Mouse (Mus musculus): ENCODE data around the gene Ubqlnl. TPM values are rescaled to one million over a fixed set of nuclear protein-coding genes. Genes with fewer than 3 reads are reported as not detected.

Gene Ubqlnl
- total and polyA plus RNA-seq, 3 experiments: not detected

DNA sequence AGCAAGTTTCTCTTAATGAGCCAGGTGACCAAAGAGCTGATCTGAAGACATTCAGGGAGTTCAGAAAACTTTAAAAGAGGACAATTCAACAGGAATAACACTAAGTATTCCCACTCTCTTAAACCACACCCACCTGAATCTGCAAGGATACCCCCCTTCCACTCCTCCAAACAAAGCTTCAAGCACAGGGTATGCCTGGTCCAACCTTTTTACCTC, 45.7 kb downstream of the Ubqlnl start, which contains the start of gene Olfr646:
Olfr646 (plus strand) TSS at position 117 of the 216 bp plus-strand sequence.
- no peak for DNase-seq (ENCODE audit: low read depth, low spot score)
- Histone ChIP-seq H3K9me3 (replicated peaks; ENCODE audit: insufficient read depth, low read length) (no peaks in the 10 kb centered on the region), H3K27me3 (ENCODE audit: control insufficient read depth in 1 of 2, insufficient read depth in 2 of 2, low read length in 2 of 2) (no peaks in the 10 kb centered on the region), H3K9ac (ENCODE audit: control insufficient read depth, low read depth, low read length, poor library complexity, severe bottlenecking) (no peak within 1 kb of the TSS), H3K79me2 (ENCODE audit: control insufficient read depth, insufficient read depth, low read length, poor library complexity) (no peaks in the 10 kb centered on the region), H3K4me1 (ENCODE audit: control insufficient read depth in 1 of 2, insufficient read depth in 2 of 2, low read length in 2 of 2) (peaks cover 0 to 4% of the 10 kb centered on the region in 2 experiments; a peak in 1 of 4 replicates), H3K27ac (ENCODE audit: control insufficient read depth, low read depth, low read length) (no peak within 1 kb of the TSS), H3K4me3 (ENCODE audit: control insufficient read depth in 1 of 2, insufficient read depth in 1 of 2, low read depth in 2 of 2, low read length in 2 of 2) (no peak within 1 kb of the TSS), H3K36me3 (ENCODE audit: control insufficient read depth in 1 of 2, insufficient read depth in 2 of 2, low read length in 2 of 2) (no peaks in the 10 kb centered on the region)
- no peak for TF ChIP-seq KAT2A (conservative IDR thresholded peaks at IDR 0.05; ENCODE audit: low read depth, low read length)
- no peak for TF ChIP-seq POLR2A (IDR thresholded peaks at IDR 0.05; ENCODE audit: control insufficient read depth in 1 of 2, insufficient read depth in 1 of 2, low read depth in 1 of 2, low read length in 2 of 2, poor library complexity in 1 of 2)
- no peak for TF ChIP-seq POLR2AphosphoS2 (IDR thresholded peaks at IDR 0.05; ENCODE audit: low read length)
- TF ChIP-seq GATA1 (IDR thresholded peaks at IDR 0.05; ENCODE audit: low read depth, low read length): no peak
- TF ChIP-seq ZNF384 (IDR thresholded peaks at IDR 0.05; ENCODE audit: low read depth, low read length): no peak
- no peak for TF ChIP-seq HCFC1 (IDR thresholded peaks at IDR 0.05; ENCODE audit: low read depth, low read length)

DNA sequence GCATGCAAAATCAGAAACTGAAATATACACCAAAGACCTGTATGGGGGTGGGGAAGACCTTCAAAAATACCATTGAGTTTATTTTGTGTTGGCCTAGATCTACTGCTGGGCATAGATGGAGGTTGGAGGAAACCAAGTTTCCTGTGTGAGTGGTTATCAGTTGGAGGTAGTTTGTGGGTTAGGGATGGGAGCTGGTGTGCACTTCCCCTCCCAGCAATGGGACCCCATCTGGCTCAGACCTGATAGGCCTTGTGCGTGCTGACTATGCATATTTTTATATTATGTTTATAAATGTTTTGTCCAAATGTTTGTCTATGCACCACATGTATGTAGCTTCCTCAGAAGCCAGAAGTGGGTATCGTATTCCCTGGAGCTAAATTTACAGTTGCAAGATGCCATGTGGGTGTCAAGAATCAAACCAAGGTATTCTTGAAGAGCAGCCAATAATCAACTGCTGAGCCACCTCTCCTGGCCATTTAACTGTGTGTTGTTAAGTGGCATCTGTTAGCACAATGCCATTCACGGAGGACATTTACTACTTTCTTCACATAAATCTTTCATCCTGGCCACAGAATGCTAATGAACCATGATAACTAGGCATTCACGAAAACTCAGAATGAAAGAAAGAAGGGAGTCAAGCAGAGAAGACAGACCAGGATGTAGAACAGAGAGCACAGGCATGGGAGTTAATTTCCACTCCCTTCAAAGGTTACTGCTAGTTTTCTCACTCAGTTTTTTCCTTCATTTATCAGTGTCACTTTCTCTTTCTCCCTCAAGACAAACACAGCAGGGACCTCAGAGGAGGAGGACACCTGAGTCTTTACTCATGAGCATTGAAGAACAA, 46.2 kb downstream of the Ubqlnl start:
- Histone ChIP-seq H3K4me1 (ENCODE audit: control insufficient read depth in 1 of 2, insufficient read depth in 2 of 2, low read length in 2 of 2) (peaks cover 0 to 4% of the 10 kb centered on the region in 2 experiments; a peak in 1 of 4 replicates), H3K36me3 (ENCODE audit: control insufficient read depth in 1 of 2, insufficient read depth in 2 of 2, low read length in 2 of 2) (no peaks in the 10 kb centered on the region), H3K4me3 (ENCODE audit: control insufficient read depth in 1 of 2, insufficient read depth in 1 of 2, low read depth in 2 of 2, low read length in 2 of 2) (no peak overlapping the region), H3K79me2 (ENCODE audit: control insufficient read depth, insufficient read depth, low read length, poor library complexity) (no peaks in the 10 kb centered on the region), H3K9ac (ENCODE audit: control insufficient read depth, low read depth, low read length, poor library complexity, severe bottlenecking) (no peak overlapping the region), H3K27me3 (ENCODE audit: control insufficient read depth in 1 of 2, insufficient read depth in 2 of 2, low read length in 2 of 2) (no peaks in the 10 kb centered on the region), H3K9me3 (replicated peaks; ENCODE audit: insufficient read depth, low read length) (no peaks in the 10 kb centered on the region), H3K27ac (ENCODE audit: control insufficient read depth, low read depth, low read length) (no peak overlapping the region)
- peak; percentile 69 for DNase-seq (ENCODE audit: low read depth, low spot score)
- TF ChIP-seq EP300 (IDR thresholded peaks at IDR 0.05; ENCODE audit: low read depth in 1 of 2, low read length in 2 of 2) (peak; percentile 59 to 75), ETS1 (IDR thresholded peaks at IDR 0.05; ENCODE audit: low read depth, low read length) (peak; percentile 58), ZKSCAN1 (IDR thresholded peaks at IDR 0.05; ENCODE audit: low read depth, low read length) (no peak), TCF12 (IDR thresholded peaks at IDR 0.05; ENCODE audit: low read depth, low read length) (peak; percentile 69), TAL1 (IDR thresholded peaks at IDR 0.05; ENCODE audit: low read length) (peak; percentile 60), ELF1 (IDR thresholded peaks at IDR 0.05; ENCODE audit: low read depth, low read length) (no peak), MAFK (IDR thresholded peaks at IDR 0.05; ENCODE audit: borderline replicate concordance, low read depth, low read length) (peak; percentile 92), SMC3 (IDR thresholded peaks at IDR 0.05; ENCODE audit: low read depth, low read length) (no peak), MYB (IDR thresholded peaks at IDR 0.05; ENCODE audit: low read depth, low read length) (no peak), USF1 (IDR thresholded peaks at IDR 0.05; ENCODE audit: low read depth, low read length) (no peak), GATA1 (IDR thresholded peaks at IDR 0.05; ENCODE audit: low read depth, low read length) (peak; percentile 47; the same call in 1 of the 2 replicates)

Other genes starting within 250 kb of the Ubqlnl start
- gene Olfr65, start 247.1 kb downstream of the Ubqlnl start, total RNA-seq (2012; rRNA removed): not detected in 2 replicates
- not detected for gene Olfr65, start 247.1 kb downstream of the Ubqlnl start, polyA plus RNA-seq (2012; ENCODE audit: insufficient read depth in 1 of 2, insufficient read length in 2 of 2, low read depth in 1 of 2, low replicate concordance in 2 of 2, missing spikeins in 1 of 2)
- not detected in 2 replicates for gene Olfr631, start 221.7 kb downstream of the Ubqlnl start, total RNA-seq (2012; rRNA removed)
- not detected for gene Olfr631, start 221.7 kb downstream of the Ubqlnl start, polyA plus RNA-seq (2012; ENCODE audit: insufficient read depth in 1 of 2, insufficient read length in 2 of 2, low read depth in 1 of 2, low replicate concordance in 2 of 2, missing spikeins in 1 of 2)
- gene Olfr632, start 216.2 kb downstream of the Ubqlnl start, total RNA-seq (2012; rRNA removed): not detected in 2 replicates
- gene Olfr632, start 216.2 kb downstream of the Ubqlnl start, polyA plus RNA-seq (2012; ENCODE audit: insufficient read depth in 1 of 2, insufficient read length in 2 of 2, low read depth in 1 of 2, low replicate concordance in 2 of 2, missing spikeins in 1 of 2): not detected
- not detected in 2 replicates for gene Olfr633, start 206.1 kb downstream of the Ubqlnl start, total RNA-seq (2012; rRNA removed)
- gene Olfr633, start 206.1 kb downstream of the Ubqlnl start, polyA plus RNA-seq (2012; ENCODE audit: insufficient read depth in 1 of 2, insufficient read length in 2 of 2, low read depth in 1 of 2, low replicate concordance in 2 of 2, missing spikeins in 1 of 2): not detected
- not detected in 2 replicates for gene Olfr635, start 179.4 kb downstream of the Ubqlnl start, total RNA-seq (2012; rRNA removed)
- not detected for gene Olfr635, start 179.4 kb downstream of the Ubqlnl start, polyA plus RNA-seq (2012; ENCODE audit: insufficient read depth in 1 of 2, insufficient read length in 2 of 2, low read depth in 1 of 2, low replicate concordance in 2 of 2, missing spikeins in 1 of 2)
- gene Olfr638, start 151.8 kb downstream of the Ubqlnl start, total RNA-seq (2012; rRNA removed): not detected in 2 replicates
- not detected for gene Olfr638, start 151.8 kb downstream of the Ubqlnl start, polyA plus RNA-seq (2012; ENCODE audit: insufficient read depth in 1 of 2, insufficient read length in 2 of 2, low read depth in 1 of 2, low replicate concordance in 2 of 2, missing spikeins in 1 of 2)
- not detected in 2 replicates for gene Olfr639, start 133.3 kb downstream of the Ubqlnl start, total RNA-seq (2012; rRNA removed)
- under 1 TPM in 1 of 2 experiments, not detected in 1; 0.03 TPM for gene Olfr639, start 133.3 kb downstream of the Ubqlnl start, polyA plus RNA-seq (2012; ENCODE audit: insufficient read depth in 1 of 2, insufficient read length in 2 of 2, low read depth in 1 of 2, low replicate concordance in 2 of 2, missing spikeins in 1 of 2)
- gene Olfr640, start 125.0 kb downstream of the Ubqlnl start, total RNA-seq (2012; rRNA removed): not detected in 2 replicates
- not detected for gene Olfr640, start 125.0 kb downstream of the Ubqlnl start, polyA plus RNA-seq (2012; ENCODE audit: insufficient read depth in 1 of 2, insufficient read length in 2 of 2, low read depth in 1 of 2, low replicate concordance in 2 of 2, missing spikeins in 1 of 2)
- not detected in 2 replicates for gene Olfr641, start 115.1 kb downstream of the Ubqlnl start, total RNA-seq (2012; rRNA removed)
- gene Olfr641, start 115.1 kb downstream of the Ubqlnl start, polyA plus RNA-seq (2012; ENCODE audit: insufficient read depth in 1 of 2, insufficient read length in 2 of 2, low read depth in 1 of 2, low replicate concordance in 2 of 2, missing spikeins in 1 of 2): not detected
- gene Olfr642, start 97.9 kb downstream of the Ubqlnl start, total RNA-seq (2012; rRNA removed): not detected in 2 replicates
- not detected for gene Olfr642, start 97.9 kb downstream of the Ubqlnl start, polyA plus RNA-seq (2012; ENCODE audit: insufficient read depth in 1 of 2, insufficient read length in 2 of 2, low read depth in 1 of 2, low replicate concordance in 2 of 2, missing spikeins in 1 of 2)
- not detected in 2 replicates for gene 4930516K23Rik, start 89.1 kb downstream of the Ubqlnl start, total RNA-seq (2012; rRNA removed)
- not detected for gene 4930516K23Rik, start 89.1 kb downstream of the Ubqlnl start, polyA plus RNA-seq (2012; ENCODE audit: insufficient read depth in 1 of 2, insufficient read length in 2 of 2, low read depth in 1 of 2, low replicate concordance in 2 of 2, missing spikeins in 1 of 2)
- gene Olfr644, start 78.7 kb downstream of the Ubqlnl start, total RNA-seq (2012; rRNA removed): not detected in 2 replicates
- not detected for gene Olfr644, start 78.7 kb downstream of the Ubqlnl start, polyA plus RNA-seq (2012; ENCODE audit: insufficient read depth in 1 of 2, insufficient read length in 2 of 2, low read depth in 1 of 2, low replicate concordance in 2 of 2, missing spikeins in 1 of 2)
- gene Olfr645, start 65.1 kb downstream of the Ubqlnl start, total RNA-seq (2012; rRNA removed): not detected in 2 replicates
- not detected for gene Olfr645, start 65.1 kb downstream of the Ubqlnl start, polyA plus RNA-seq (2012; ENCODE audit: insufficient read depth in 1 of 2, insufficient read length in 2 of 2, low read depth in 1 of 2, low replicate concordance in 2 of 2, missing spikeins in 1 of 2)
- gene Olfr646, start 45.7 kb downstream of the Ubqlnl start, total RNA-seq (2012; rRNA removed): not detected in 2 replicates
- gene Olfr646, start 45.7 kb downstream of the Ubqlnl start, polyA plus RNA-seq (2012; ENCODE audit: insufficient read depth in 1 of 2, insufficient read length in 2 of 2, low read depth in 1 of 2, low replicate concordance in 2 of 2, missing spikeins in 1 of 2): not detected
- not detected in 2 replicates for gene Ubqln5, start 20.7 kb downstream of the Ubqlnl start, total RNA-seq (2012; rRNA removed)
- not detected for gene Ubqln5, start 20.7 kb downstream of the Ubqlnl start, polyA plus RNA-seq (2012; ENCODE audit: insufficient read depth in 1 of 2, insufficient read length in 2 of 2, low read depth in 1 of 2, low replicate concordance in 2 of 2, missing spikeins in 1 of 2)
- gene Olfr643, start 13.2 kb downstream of the Ubqlnl start, total RNA-seq (2012; rRNA removed): not detected in 2 replicates
- not detected for gene Olfr643, start 13.2 kb downstream of the Ubqlnl start, polyA plus RNA-seq (2012; ENCODE audit: insufficient read depth in 1 of 2, insufficient read length in 2 of 2, low read depth in 1 of 2, low replicate concordance in 2 of 2, missing spikeins in 1 of 2)
- not detected in 2 replicates for gene Ubqln3, start 7.3 kb downstream of the Ubqlnl start, total RNA-seq (2012; rRNA removed)
- not detected for gene Ubqln3, start 7.3 kb downstream of the Ubqlnl start, polyA plus RNA-seq (2012; ENCODE audit: insufficient read depth in 1 of 2, insufficient read length in 2 of 2, low read depth in 1 of 2, low replicate concordance in 2 of 2, missing spikeins in 1 of 2)
- not detected in 2 replicates for gene Olfm5, start 14.3 kb upstream of the Ubqlnl start, total RNA-seq (2012; rRNA removed)
- gene Olfm5, start 14.3 kb upstream of the Ubqlnl start, polyA plus RNA-seq (2012; ENCODE audit: insufficient read depth in 1 of 2, insufficient read length in 2 of 2, low read depth in 1 of 2, low replicate concordance in 2 of 2, missing spikeins in 1 of 2): not detected
- gene Olfr648, start 32.8 kb upstream of the Ubqlnl start, total RNA-seq (2012; rRNA removed): not detected in 2 replicates
- not detected for gene Olfr648, start 32.8 kb upstream of the Ubqlnl start, polyA plus RNA-seq (2012; ENCODE audit: insufficient read depth in 1 of 2, insufficient read length in 2 of 2, low read depth in 1 of 2, low replicate concordance in 2 of 2, missing spikeins in 1 of 2)
- not detected in 2 replicates for gene Olfr649, start 45.4 kb upstream of the Ubqlnl start, total RNA-seq (2012; rRNA removed)
- not detected for gene Olfr649, start 45.4 kb upstream of the Ubqlnl start, polyA plus RNA-seq (2012; ENCODE audit: insufficient read depth in 1 of 2, insufficient read length in 2 of 2, low read depth in 1 of 2, low replicate concordance in 2 of 2, missing spikeins in 1 of 2)
- gene Trim6, start 68.2 kb upstream of the Ubqlnl start, total RNA-seq (2012; rRNA removed): not detected in 2 replicates
- 1 to 10 TPM in 1 of 2 experiments, not detected in 1; 4.1 TPM for gene Trim6, start 68.2 kb upstream of the Ubqlnl start, polyA plus RNA-seq (2012; ENCODE audit: insufficient read depth in 1 of 2, insufficient read length in 2 of 2, low read depth in 1 of 2, low replicate concordance in 2 of 2, missing spikeins in 1 of 2)
- 0.23 and 0.42 TPM in 2 replicates for gene Trim34a, start 93.9 kb upstream of the Ubqlnl start, total RNA-seq (2012; rRNA removed)
- gene Trim34a, start 93.9 kb upstream of the Ubqlnl start, polyA plus RNA-seq (2012; ENCODE audit: insufficient read depth in 1 of 2, insufficient read length in 2 of 2, low read depth in 1 of 2, low replicate concordance in 2 of 2, missing spikeins in 1 of 2): under 1 TPM in 1 of 2 experiments, not detected in 1; 0.58 TPM
- gene Trim5, start 137.5 kb upstream of the Ubqlnl start, total RNA-seq (2012; rRNA removed): not detected in 2 replicates
- gene Trim5, start 137.5 kb upstream of the Ubqlnl start, polyA plus RNA-seq (2012; ENCODE audit: insufficient read depth in 1 of 2, insufficient read length in 2 of 2, low read depth in 1 of 2, low replicate concordance in 2 of 2, missing spikeins in 1 of 2): under 1 TPM in 1 of 2 experiments, not detected in 1; 0.11 TPM
- not detected in 2 replicates for gene Trim12a, start 164.9 kb upstream of the Ubqlnl start, total RNA-seq (2012; rRNA removed)
- under 1 TPM in 1 of 2 experiments, not detected in 1; 0.14 TPM for gene Trim12a, start 164.9 kb upstream of the Ubqlnl start, polyA plus RNA-seq (2012; ENCODE audit: insufficient read depth in 1 of 2, insufficient read length in 2 of 2, low read depth in 1 of 2, low replicate concordance in 2 of 2, missing spikeins in 1 of 2)
- gene Trim34b, start 178.9 kb upstream of the Ubqlnl start, total RNA-seq (2012; rRNA removed): 0.42 and 0.69 TPM in 2 replicates
- under 1 TPM in 1 of 2 experiments, not detected in 1; 0.74 TPM for gene Trim34b, start 178.9 kb upstream of the Ubqlnl start, polyA plus RNA-seq (2012; ENCODE audit: insufficient read depth in 1 of 2, insufficient read length in 2 of 2, low read depth in 1 of 2, low replicate concordance in 2 of 2, missing spikeins in 1 of 2)
- 4.8 and 5.0 TPM in 2 replicates for gene Trim12c, start 202.8 kb upstream of the Ubqlnl start, total RNA-seq (2012; rRNA removed)
- 1 to 10 TPM in 1 of 2 experiments, not detected in 1; 6.9 TPM for gene Trim12c, start 202.8 kb upstream of the Ubqlnl start, polyA plus RNA-seq (2012; ENCODE audit: insufficient read depth in 1 of 2, insufficient read length in 2 of 2, low read depth in 1 of 2, low replicate concordance in 2 of 2, missing spikeins in 1 of 2)
- not detected in 2 replicates for gene Trim30b, start 219.3 kb upstream of the Ubqlnl start, total RNA-seq (2012; rRNA removed)
- under 1 TPM in 1 of 2 experiments, not detected in 1; 0.04 TPM for gene Trim30b, start 219.3 kb upstream of the Ubqlnl start, polyA plus RNA-seq (2012; ENCODE audit: insufficient read depth in 1 of 2, insufficient read length in 2 of 2, low read depth in 1 of 2, low replicate concordance in 2 of 2, missing spikeins in 1 of 2)

All from MEL (cell line).